Mouse (Mus musculus) liver, adult 10 weeks (tissue): Measurements from ENCODE around the gene Ttc9c. TPM values are rescaled to one million over a fixed set of nuclear protein-coding genes. Genes with fewer than 3 reads are reported as not detected.

Source experiments
- polyA plus RNA-seq: library from polyadenylated mRNA; stranded (reverse); fragments of 350-450 nt; fragmentation: Illumina TruSeq; extraction: RNeasy Lipid Tissue Mini Kit (QIAGEN cat#74804); gene quantifications from one replicate; pipeline ENCODE4 v1.2.3, GENCODE M21; 2014; ENCODE audit warnings: low read depth, low replicate concordance

Gene Ttc9c
- 27.0 TPM for polyA plus RNA-seq

GRCm38 (mm10) chr19:8818801-8819595 is at the start of gene Ttc9c:
TSS of gene Ttc9c (minus strand) at chr19:8819333.

GRCm38 (mm10) chr19:8850402-8850901 is 31.3 kb upstream of the Ttc9c start, which contains the start of gene Lrrn4cl:
TSS of gene Lrrn4cl (plus strand) at chr19:8850768.

GRCm38 (mm10) chr19:8839103-8839907 is 20.2 kb upstream of the Ttc9c start, which contains the start of gene Gng3:
TSS of gene Gng3 (minus strand) at chr19:8839194.

GRCm38 (mm10) chr19:8837251-8837791 is 18.2 kb upstream of the Ttc9c start, which contains the start of gene Bscl2:
TSS of gene Bscl2 (plus strand) at chr19:8837467.

GRCm38 (mm10) chr19:8829660-8830059 is 10.5 kb upstream of the Ttc9c start, which contains the start of gene AC129217.1:
TSS of gene AC129217.1 (plus strand) at chr19:8829773.

GRCm38 (mm10) chr19:8819596-8820423 is 677 bp upstream of the Ttc9c start, which contains the start of gene Hnrnpul2:
TSS of gene Hnrnpul2 (plus strand) at chr19:8820010.

GRCm38 (mm10) chr19:8802130-8802821 is 16.9 kb downstream of the Ttc9c start, which contains the start of gene Zbtb3:
TSS of gene Zbtb3 (plus strand) at chr19:8802555.

GRCm38 (mm10) chr19:8798264-8798946 is 20.7 kb downstream of the Ttc9c start, which contains the start of gene Polr2g:
TSS of gene Polr2g (minus strand) at chr19:8798577.

GRCm38 (mm10) chr19:8786008-8786781 is 32.9 kb downstream of the Ttc9c start, which contains the start of gene Taf6l:
TSS of gene Taf6l (minus strand) at chr19:8786417.

GRCm38 (mm10) chr19:8774086-8774835 is 44.9 kb downstream of the Ttc9c start, which contains the start of gene Tmem179b:
TSS of gene Tmem179b (minus strand) at chr19:8774467.

GRCm38 (mm10) chr19:8770567-8771270 is 48.4 kb downstream of the Ttc9c start, which contains the start of gene Tmem223:
TSS of gene Tmem223 (plus strand) at chr19:8770996.

Other genes with a start within 250 kb of the Ttc9c start
- not detected for gene Slc22a8, start 228.1 kb downstream of the Ttc9c start, polyA plus RNA-seq
- not detected for gene Slc22a6, start 201.3 kb downstream of the Ttc9c start, polyA plus RNA-seq
- 0.08 TPM for gene Chrm1, start 155.5 kb downstream of the Ttc9c start, polyA plus RNA-seq
- gene Slc3a2, start 96.0 kb downstream of the Ttc9c start, polyA plus RNA-seq: 49.2 TPM
- gene Wdr74, start 83.5 kb downstream of the Ttc9c start, polyA plus RNA-seq: 8.7 TPM
- not detected for gene 1700092M07Rik, start 78.6 kb downstream of the Ttc9c start, polyA plus RNA-seq
- gene Stx5a, start 77.9 kb downstream of the Ttc9c start, polyA plus RNA-seq: 45.2 TPM
- gene Nxf1, start 62.3 kb downstream of the Ttc9c start, polyA plus RNA-seq: 39.4 TPM
- 19.2 TPM for gene Tmem223, start 48.3 kb downstream of the Ttc9c start, polyA plus RNA-seq
- gene Tmem179b, start 44.9 kb downstream of the Ttc9c start, polyA plus RNA-seq: 30.8 TPM
- gene Taf6l, start 32.9 kb downstream of the Ttc9c start, polyA plus RNA-seq: not detected
- gene Polr2g, start 20.8 kb downstream of the Ttc9c start, polyA plus RNA-seq: 19.2 TPM
- gene Zbtb3, start 16.8 kb downstream of the Ttc9c start, polyA plus RNA-seq: not detected
- 49.7 TPM for gene Hnrnpul2, start 677 bp upstream of the Ttc9c start, polyA plus RNA-seq
- not detected for gene AC129217.1, start 10.4 kb upstream of the Ttc9c start, polyA plus RNA-seq
- gene Bscl2, start 18.1 kb upstream of the Ttc9c start, polyA plus RNA-seq: 6.6 TPM
- gene Gng3, start 19.9 kb upstream of the Ttc9c start, polyA plus RNA-seq: not detected
- gene Lrrn4cl, start 31.4 kb upstream of the Ttc9c start, polyA plus RNA-seq: not detected
- gene Ubxn1, start 52.2 kb upstream of the Ttc9c start, polyA plus RNA-seq: 32.8 TPM
- gene Uqcc3, start 61.6 kb upstream of the Ttc9c start, polyA plus RNA-seq: 2.7 TPM
- gene Lbhd1, start 64.4 kb upstream of the Ttc9c start, polyA plus RNA-seq: 49.1 TPM
- not detected for gene Gm49403, start 64.6 kb upstream of the Ttc9c start, polyA plus RNA-seq
- 9.1 TPM for gene 1810009A15Rik, start 69.5 kb upstream of the Ttc9c start, polyA plus RNA-seq
- gene Gm49416, start 69.6 kb upstream of the Ttc9c start, polyA plus RNA-seq: not detected
- 0.77 TPM for gene Ints5, start 73.7 kb upstream of the Ttc9c start, polyA plus RNA-seq
- gene Ganab, start 78.7 kb upstream of the Ttc9c start, polyA plus RNA-seq: 79.5 TPM
- 6.2 TPM for gene B3gat3, start 101.0 kb upstream of the Ttc9c start, polyA plus RNA-seq
- gene Rom1, start 110.0 kb upstream of the Ttc9c start, polyA plus RNA-seq: 0.50 TPM
- 5.5 TPM for gene Eml3, start 110.2 kb upstream of the Ttc9c start, polyA plus RNA-seq
- gene Mta2, start 122.5 kb upstream of the Ttc9c start, polyA plus RNA-seq: 28.0 TPM
- 2.6 TPM for gene Tut1, start 134.5 kb upstream of the Ttc9c start, polyA plus RNA-seq
- gene Eef1g, start 147.7 kb upstream of the Ttc9c start, polyA plus RNA-seq: 44.9 TPM
- gene Ahnak, start 170.0 kb upstream of the Ttc9c start, polyA plus RNA-seq: 3.2 TPM